ENCODE assay signal across 9 mouse cellular contexts in the genomic region with DNA sequence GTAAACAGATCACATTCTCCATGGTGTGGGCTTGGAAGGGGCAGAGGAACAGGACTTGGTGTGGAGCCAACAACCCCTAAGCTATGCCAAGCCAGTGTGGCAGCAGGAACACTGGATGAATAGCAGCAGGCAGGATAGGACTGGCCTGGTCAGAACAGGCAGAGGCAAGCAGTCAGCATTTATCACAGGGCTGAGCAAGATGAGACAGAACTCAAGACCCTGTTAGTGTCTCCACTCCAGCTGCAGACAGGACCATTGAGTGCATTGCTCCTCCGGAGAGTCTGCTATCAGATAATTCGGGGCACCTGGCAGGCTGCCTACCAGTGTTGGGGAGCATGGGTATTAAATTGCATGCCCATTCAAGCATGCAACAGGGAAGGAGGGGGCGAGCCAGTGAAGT. TPM values are rescaled to one million over a fixed set of nuclear protein-coding genes. Genes with fewer than 3 reads are reported as not detected.
A peak's percentile ranks its signal among the peaks of the same experiment; 100 is the strongest.
DNase-seq lines count a peak whose midpoint lies in the region; ATAC-seq and TF ChIP-seq lines count a peak whose summit lies in the region.
"Had no signal": no experiment of that assay in that cellular context is flagged by ENCODE, and none has a peak within 500 bp of the region (broad histone marks: within the 10 kb centered on the region; RNA-seq: fewer than 3 reads in every experiment).

No protein-coding gene starts in this region.

- H3K4me2 ChIP-seq in embryonic facial prominence, embryonic 12.5 days (replicated peaks), result no peak overlapping the region
- H3K4me2 ChIP-seq in liver, postnatal 0 days (ENCODE audit: low read depth, low read length), result no peak overlapping the region
- no peak overlapping the region for H3K4me2 ChIP-seq in hindbrain, embryonic 16.5 days (ENCODE audit: low read length)
- H3K4me2 ChIP-seq in neural tube, embryonic 14.5 days (ENCODE audit: low read depth, low read length), result no peak overlapping the region

- no peaks in the 10 kb centered on the region for H3K27me3 ChIP-seq in embryonic facial prominence, embryonic 12.5 days
- H3K27me3 ChIP-seq in embryonic facial prominence, embryonic 10.5 days (replicated peaks; ENCODE audit: low read depth, poor library complexity, severe bottlenecking), result no peaks in the 10 kb centered on the region
- no peaks in the 10 kb centered on the region for H3K27me3 ChIP-seq in liver, adult 2 months (ENCODE audit: control insufficient read depth, insufficient read depth, low read length)
- H3K27me3 ChIP-seq in liver, postnatal 0 days (ENCODE audit: insufficient read depth, low read length), result no peaks in the 10 kb centered on the region
- H3K27me3 ChIP-seq in hindbrain, embryonic 16.5 days (replicated peaks; ENCODE audit: control insufficient read depth, insufficient read depth, low read length), result no peaks in the 10 kb centered on the region
- no peaks in the 10 kb centered on the region for H3K27me3 ChIP-seq in neural tube, embryonic 14.5 days (ENCODE audit: control insufficient read depth, insufficient read depth, low read length)

- WGBS in embryonic facial prominence, embryonic 12.5 days, result 64% methylated on average over 3 of the region's 3 CpGs
- WGBS in embryonic facial prominence, embryonic 10.5 days, result 87% methylated on average over 3 of the region's 3 CpGs
- WGBS in liver, adult 2 months, result 61% methylated on average over 3 of the region's 3 CpGs
- 63% methylated on average over 3 of the region's 3 CpGs for WGBS in liver, postnatal 0 days (ENCODE audit: insufficient replicate concordance)
- WGBS in hindbrain, embryonic 16.5 days, result 52% methylated on average over 3 of the region's 3 CpGs
- 68% methylated on average over 3 of the region's 3 CpGs for WGBS in neural tube, embryonic 14.5 days

- no peaks in the 10 kb centered on the region for H3K4me1 ChIP-seq in embryonic facial prominence, embryonic 12.5 days
- no peaks in the 10 kb centered on the region for H3K4me1 ChIP-seq in embryonic facial prominence, embryonic 10.5 days
- H3K4me1 ChIP-seq in liver, adult 2 months (ENCODE audit: control insufficient read depth, insufficient read depth, low read length), result peaks cover 4% of the 10 kb centered on the region; the same call in 1 of the 2 replicates
- H3K4me1 ChIP-seq in liver, postnatal 0 days (ENCODE audit: insufficient read depth), result no peaks in the 10 kb centered on the region
- no peaks in the 10 kb centered on the region for H3K4me1 ChIP-seq in hindbrain, embryonic 16.5 days (ENCODE audit: control insufficient read depth, insufficient read depth, low read depth, low read length)
- no peaks in the 10 kb centered on the region for H3K4me1 ChIP-seq in neural tube, embryonic 14.5 days (ENCODE audit: control insufficient read depth, insufficient read depth, low read length)

- no peak for TF ChIP-seq EP300 in liver, postnatal 0 days (IDR thresholded peaks at IDR 0.05; ENCODE audit: low read depth)

- peak; percentile 69 for ATAC-seq in embryonic facial prominence, embryonic 12.5 days (ENCODE audit: insufficient number of reproducible peaks, insufficient read depth, low FRiP score, low TSS enrichment)
- no peak for ATAC-seq in liver, postnatal 0 days
- ATAC-seq in hindbrain, embryonic 16.5 days, result peak; percentile 94
- peak; percentile 44; the same call in 1 of the 2 replicates for ATAC-seq in neural tube, embryonic 14.5 days (ENCODE audit: low read depth)

- TF ChIP-seq CTCF in liver, adult 2 months (IDR thresholded peaks at IDR 0.05; ENCODE audit: low read depth, low read length), result no peak
- no peak for TF ChIP-seq CTCF in liver, postnatal 0 days (IDR thresholded peaks at IDR 0.05; ENCODE audit: low read depth)

- no peak for DNase-seq in embryonic facial prominence, embryonic 10.5 days (ENCODE audit: low spot score)
- peak; percentile 22 for DNase-seq in liver, adult 2 months (ENCODE audit: extremely low read depth, low read depth, low spot score)
- no peak for DNase-seq in liver, postnatal 0 days
- no peak for DNase-seq in B cell, adult 2 months
- DNase-seq in thymus, postnatal 14 days, result no peak

- H3K9ac ChIP-seq in embryonic facial prominence, embryonic 12.5 days, result no peak overlapping the region
- H3K9ac ChIP-seq in liver, adult 2 months (ENCODE audit: low read depth, low read length), result no peak overlapping the region
- no peak overlapping the region for H3K9ac ChIP-seq in liver, postnatal 0 days (replicated peaks)
- H3K9ac ChIP-seq in hindbrain, embryonic 16.5 days (ENCODE audit: low read depth, low read length), result no peak overlapping the region
- H3K9ac ChIP-seq in neural tube, embryonic 14.5 days (replicated peaks; ENCODE audit: low read depth, low read length), result no peak overlapping the region

- H3K36me3 ChIP-seq in embryonic facial prominence, embryonic 12.5 days, result no peaks in the 10 kb centered on the region
- H3K36me3 ChIP-seq in embryonic facial prominence, embryonic 10.5 days (replicated peaks), result no peaks in the 10 kb centered on the region
- no peaks in the 10 kb centered on the region for H3K36me3 ChIP-seq in liver, adult 2 months (ENCODE audit: control insufficient read depth, insufficient read depth, low read length)
- H3K36me3 ChIP-seq in liver, postnatal 0 days (replicated peaks; ENCODE audit: insufficient read depth, low read length), result no peaks in the 10 kb centered on the region
- H3K36me3 ChIP-seq in hindbrain, embryonic 16.5 days (ENCODE audit: control insufficient read depth, insufficient read depth, low read length), result no peaks in the 10 kb centered on the region
- no peaks in the 10 kb centered on the region for H3K36me3 ChIP-seq in neural tube, embryonic 14.5 days (ENCODE audit: control insufficient read depth, insufficient read depth, low read length)

- H3K79me2 ChIP-seq in liver, adult 2 months (ENCODE audit: control insufficient read depth, insufficient read depth, low read length), result no peaks in the 10 kb centered on the region

- no peak overlapping the region for H3K4me3 ChIP-seq in embryonic facial prominence, embryonic 12.5 days
- no peak overlapping the region for H3K4me3 ChIP-seq in embryonic facial prominence, embryonic 10.5 days
- H3K4me3 ChIP-seq in liver, adult 2 months (ENCODE audit: insufficient read depth, low read depth, low read length), result no peak overlapping the region
- no peak overlapping the region for H3K4me3 ChIP-seq in liver, postnatal 0 days (ENCODE audit: low read depth, low read length)
- H3K4me3 ChIP-seq in hindbrain, embryonic 16.5 days (ENCODE audit: low read length), result no peak overlapping the region
- no peak overlapping the region for H3K4me3 ChIP-seq in neural tube, embryonic 14.5 days (ENCODE audit: low read depth, low read length)
- H3K4me3 ChIP-seq: myocyte had no signal

- H3K9me3 ChIP-seq in embryonic facial prominence, embryonic 12.5 days, result no peaks in the 10 kb centered on the region
- H3K9me3 ChIP-seq in embryonic facial prominence, embryonic 10.5 days, result no peaks in the 10 kb centered on the region; the same call in 1 of the 2 replicates
- no peaks in the 10 kb centered on the region for H3K9me3 ChIP-seq in liver, postnatal 0 days (ENCODE audit: low read length)
- H3K9me3 ChIP-seq in hindbrain, embryonic 16.5 days (ENCODE audit: control insufficient read depth, low read length), result no peaks in the 10 kb centered on the region
- H3K9me3 ChIP-seq in neural tube, embryonic 14.5 days (ENCODE audit: control insufficient read depth, low read length), result no peaks in the 10 kb centered on the region

- no peak for TF ChIP-seq POLR2A in liver, adult 2 months (IDR thresholded peaks at IDR 0.05; ENCODE audit: extremely low read depth, insufficient read depth, low read length)

- no peak overlapping the region for H3K27ac ChIP-seq in embryonic facial prominence, embryonic 12.5 days
- H3K27ac ChIP-seq in embryonic facial prominence, embryonic 10.5 days (replicated peaks), result no peak overlapping the region
- no peak overlapping the region for H3K27ac ChIP-seq in liver, adult 2 months (replicated peaks; ENCODE audit: insufficient read depth, low read depth, low read length)
- H3K27ac ChIP-seq in liver, postnatal 0 days (ENCODE audit: low read depth), result no peak overlapping the region
- H3K27ac ChIP-seq in hindbrain, embryonic 16.5 days (ENCODE audit: low read depth, low read length), result no peak overlapping the region
- H3K27ac ChIP-seq in neural tube, embryonic 14.5 days (ENCODE audit: low read depth, low read length), result no peak overlapping the region

RNA-seq across cellular contexts. Expression of gene Dtnb, which starts 34.6 kb away (rescaled TPM):
- 53.0 and 54.8 TPM in 2 replicates for polyA plus RNA-seq in embryonic facial prominence, embryonic 12.5 days (2016; fragmentation: Nextera tagmentation; extraction: Ambion mirVana)
- polyA plus RNA-seq in embryonic facial prominence, embryonic 10.5 days (2016; fragmentation: Nextera tagmentation; extraction: Ambion mirVana), result 37.8 and 43.2 TPM in 2 replicates
- 11.7 and 17.7 TPM in 2 replicates for total RNA-seq in liver, adult 2 months (2014; rRNA removed)
- 29.3 and 35.6 TPM in 2 replicates for polyA plus RNA-seq in liver, adult 2 months (2012; rRNA removed)
- polyA plus RNA-seq in liver, postnatal 0 days (2015; fragmentation: Nextera tagmentation; extraction: Ambion mirVana), result 15.7 and 16.2 TPM in 2 replicates
- 47.6 and 50.6 TPM in 2 replicates for polyA plus RNA-seq in hindbrain, embryonic 16.5 days (2015; fragmentation: Nextera tagmentation; extraction: Ambion mirVana)
- polyA plus RNA-seq in neural tube, embryonic 14.5 days (2014; fragmentation: Nextera tagmentation; extraction: Ambion mirVana), result 63.4 and 72.6 TPM in 2 replicates
